ENCODE assay signal across 14 mouse cellular contexts in the genomic region with DNA sequence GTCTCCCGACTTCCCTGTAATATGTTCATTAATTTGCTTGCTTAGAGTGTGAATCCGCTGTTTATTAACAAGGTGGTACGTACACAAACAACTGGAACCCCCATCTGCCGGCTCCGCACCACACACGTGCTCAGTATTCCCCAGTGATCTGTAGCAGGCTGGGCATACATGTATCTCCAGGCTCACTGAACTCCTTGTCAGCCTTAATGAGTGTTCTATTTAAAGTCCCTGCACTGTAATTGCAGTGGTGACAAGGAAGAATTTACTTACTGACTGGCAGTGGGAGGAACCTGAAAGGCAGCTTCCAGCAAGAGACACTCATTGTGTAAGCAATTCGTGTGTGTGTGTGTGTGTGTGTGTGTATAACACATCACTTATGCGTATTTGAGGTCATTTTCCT.
DNase-seq lines count a peak whose midpoint lies in the region; ATAC-seq lines count a peak whose summit lies in the region.
"Had no signal": no experiment of that assay in that cellular context is flagged by ENCODE, and none has a peak within 500 bp of the region (broad histone marks: within the 10 kb centered on the region; RNA-seq: fewer than 3 reads in every experiment).

No protein-coding gene starts in this region.

- peaks cover 4% of the 10 kb centered on the region; the same call in 1 of the 2 replicates for H3K36me3 ChIP-seq in heart, embryonic 12.5 days
- H3K36me3 ChIP-seq in hindbrain, embryonic 14.5 days (replicated peaks; ENCODE audit: control insufficient read depth, insufficient read depth) = no peaks in the 10 kb centered on the region

- H3K27ac ChIP-seq in heart, embryonic 12.5 days (ENCODE audit: poor library complexity, severe bottlenecking) = peak overlapping the region; percentile 79
- peak overlapping the region; percentile 59 for H3K27ac ChIP-seq in hindbrain, embryonic 14.5 days

- H3K9me3 ChIP-seq in heart, embryonic 12.5 days (replicated peaks) = no peaks in the 10 kb centered on the region
- H3K9me3 ChIP-seq in hindbrain, embryonic 14.5 days (ENCODE audit: control insufficient read depth, low read length) = no peaks in the 10 kb centered on the region

- ATAC-seq in heart, embryonic 12.5 days (ENCODE audit: insufficient number of reproducible peaks, low FRiP score) = peak; percentile 55; the same call in 1 of the 2 replicates
- ATAC-seq in hindbrain, embryonic 14.5 days (ENCODE audit: low FRiP score) = peak; percentile 59; the same call in 1 of the 2 replicates
- ATAC-seq in erythroid progenitor cell, adult 5-6 weeks (replicated peaks; ENCODE audit: low FRiP score, poor library complexity, severe bottlenecking) = no peak
- ATAC-seq: intestine, postnatal 0 days had no signal

- no peaks in the 10 kb centered on the region for H3K27me3 ChIP-seq in heart, embryonic 12.5 days (replicated peaks)
- no peaks in the 10 kb centered on the region for H3K27me3 ChIP-seq in hindbrain, embryonic 14.5 days (ENCODE audit: control insufficient read depth, insufficient read depth, low read length)

- intact Hi-C loops in heart, postnatal 36 days (cut with DNase I) = no loop called here

- H3K4me1 ChIP-seq in heart, embryonic 12.5 days (replicated peaks) = peaks cover 25% of the 10 kb centered on the region
- peaks cover 8% of the 10 kb centered on the region for H3K4me1 ChIP-seq in hindbrain, embryonic 14.5 days (replicated peaks; ENCODE audit: control insufficient read depth, insufficient read depth, low read length)

- no peak for DNase-seq in heart, postnatal 36 days
- DNase-seq in retina, postnatal 1 day = peak; percentile 15
- no peak for DNase-seq in retina, embryonic 14.5 days (ENCODE audit: low spot score)
- peak; percentile 38 for DNase-seq in hindbrain, embryonic 14.5 days (ENCODE audit: low spot score)
- no peak for DNase-seq in layer of hippocampus, postnatal 36 days
- no peak for DNase-seq in gastrocnemius, adult 18-20 months (ENCODE audit: low spot score)
- DNase-seq: cerebellum, adult 2 months; kidney, postnatal 36 days; liver; right cerebral cortex, postnatal 25 days; thymus, postnatal 36 days had no signal

- 49% methylated on average over 8 of the region's 8 CpGs for WGBS in heart, embryonic 12.5 days
- WGBS in hindbrain, embryonic 14.5 days = 41% methylated on average over 8 of the region's 8 CpGs

- no peak overlapping the region; the same call in 1 of the 2 replicates for H3K9ac ChIP-seq in heart, embryonic 12.5 days
- H3K9ac ChIP-seq in hindbrain, embryonic 14.5 days = no peak overlapping the region

- H3K4me3 ChIP-seq in heart, embryonic 12.5 days = no peak overlapping the region
- H3K4me3 ChIP-seq in hindbrain, embryonic 14.5 days (replicated peaks; ENCODE audit: low read length) = no peak overlapping the region

- peak overlapping the region; percentile 47 for H3K4me2 ChIP-seq in heart, embryonic 12.5 days
- peak overlapping the region; percentile 8 for H3K4me2 ChIP-seq in hindbrain, embryonic 14.5 days (replicated peaks)

Comparison
In these comparisons a context has a peak if more than half of its experiments do, and no peak if none do; other contexts are left out.
1. DNase-seq: peak in retina, postnatal 1 day (single experiment) and hindbrain, embryonic 14.5 days (single experiment); none in heart, postnatal 36 days (0 of 2), retina, embryonic 14.5 days (single experiment), layer of hippocampus, postnatal 36 days (0 of 2) and gastrocnemius, adult 18-20 months (single experiment).